Mouse (Mus musculus) forebrain, postnatal 0 days (tissue): Measurements from ENCODE around the gene Tspan9. TPM values are rescaled to one million over a fixed set of nuclear protein-coding genes. Genes with fewer than 3 reads are reported as not detected.
A peak's percentile ranks its signal among the peaks of the same experiment; 100 is the strongest.

Experiments used
- ATAC-seq: fragments of 200-750 bp; cut with Nextera tagmentation; 2 replicates; pipeline ENCODE4 v1.8.0; 2017; ENCODE audit warnings: mild to moderate bottlenecking, moderate library complexity
- DNase-seq: peaks from one replicate; pipeline ENCODE4 v3.0.0-alpha.2; 2015
- H3K27ac ChIP-seq: fragments of 300-500 bp; sonication (generic); 2 replicates; pipeline ENCODE4 v1.5.1; 2014; ENCODE audit warnings: low read depth, mild to moderate bottlenecking, antibody characterized with exemption, low read length, moderate library complexity, mixed read lengths
- H3K27me3 ChIP-seq: fragments of 300-500 bp; sonication (generic); 2 replicates; pipeline ENCODE4 v1.6.1; 2014; ENCODE audit warnings: mild to moderate bottlenecking, low read length, mixed read lengths; ENCODE audit not compliant: insufficient read depth
- H3K36me3 ChIP-seq: fragments of 300-500 bp; sonication (generic); 2 replicates; pipeline ENCODE4 v1.6.1; 2014; ENCODE audit warnings: mild to moderate bottlenecking, moderate library complexity; ENCODE audit not compliant: insufficient read depth
- H3K4me1 ChIP-seq: fragments of 300-500 bp; sonication (generic); 2 replicates; pipeline ENCODE4 v1.6.1; 2014; ENCODE audit warnings: antibody characterized with exemption; ENCODE audit not compliant: insufficient read depth
- H3K4me2 ChIP-seq: fragments of 300-500 bp; sonication (generic); 2 replicates; pipeline ENCODE4 v1.6.1; 2014; ENCODE audit warnings: low read depth, mild to moderate bottlenecking, moderate library complexity
- H3K4me3 ChIP-seq: fragments of 300-500 bp; sonication (generic); 2 replicates; pipeline ENCODE4 v1.5.1; 2014; ENCODE audit warnings: low read depth, low read length, mixed read lengths
- H3K9ac ChIP-seq: fragments of 300-500 bp; sonication (generic); 2 replicates; pipeline ENCODE4 v1.6.1; 2014; ENCODE audit warnings: mild to moderate bottlenecking
- H3K9me3 ChIP-seq: fragments of 300-500 bp; sonication (generic); 2 replicates; pipeline ENCODE4 v1.6.1; 2016; ENCODE audit warnings: low read length
- CTCF ChIP-seq: sonication (generic); IDR thresholded peaks from 2 replicates; pipeline ENCODE4 v1.5.1; 2016; ENCODE audit warnings: antibody characterized with exemption, control low read depth, low read depth
- WGBS: fragments of 180-500 bp; shearing (Covaris S2); extraction: QIAGEN DNeasy Blood & Tissue Kit; methylation state at CpG from one replicate; pipeline ENCODE4 v1.1.7; 2014; 5-methylcytosine and 5-hydroxymethylcytosine counted together
- microRNA-seq, 2 experiments: library from miRNA; unstranded; fragments of <30 nt; microRNA quantifications; one replicate each; pipeline ENCODE4; 2016
- polyA plus RNA-seq: library from polyadenylated mRNA; unstranded; fragments of >200 nt; fragmentation: Nextera tagmentation; extraction: Ambion mirVana; gene quantifications from 2 replicates; pipeline ENCODE4 v1.2.1, GENCODE M21; 2015
- total RNA-seq: library from RNA; depleted of rRNA; stranded (reverse); fragments of >200 nt; gene quantifications from 2 replicates; pipeline ENCODE4 v1.2.3, GENCODE M21; 2014; rRNA removed

The Tspan9 gene
- total and polyA plus RNA-seq, 2 experiments from 2014 or later, result 63.9 to 150 TPM

DNA sequence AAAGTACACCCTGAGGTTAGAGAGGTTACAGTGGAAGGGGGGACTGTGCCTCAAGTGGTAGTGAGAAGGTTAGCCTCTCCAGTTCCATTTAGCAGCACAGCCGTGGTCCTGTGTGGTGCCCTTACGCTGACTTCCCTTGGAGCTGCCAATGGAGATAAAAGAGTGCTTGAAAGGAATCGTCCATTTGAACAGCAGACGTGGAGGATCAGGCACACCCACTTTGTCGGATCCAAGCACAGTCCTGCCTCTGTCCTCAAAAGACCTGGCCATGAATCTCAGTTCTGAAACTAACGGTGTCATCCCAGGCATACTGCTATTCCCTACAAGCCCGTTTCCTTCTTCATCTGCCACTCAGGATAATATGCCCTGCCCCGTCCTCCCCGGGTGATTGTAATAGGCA is 221.4 kb downstream of the Tspan9 start:
- Histone ChIP-seq H3K27ac (no peak overlapping the region), H3K9ac (no peak overlapping the region), H3K4me1 (no peaks in the 10 kb centered on the region), H3K4me3 (no peak overlapping the region), H3K36me3 (no peaks in the 10 kb centered on the region), H3K27me3 (no peaks in the 10 kb centered on the region), H3K9me3 (no peaks in the 10 kb centered on the region), H3K4me2 (no peak overlapping the region)
- ATAC-seq (no peak), DNase-seq (no peak)
- WGBS, result 53% methylated on average over 9 of the region's 9 CpGs
- TF ChIP-seq CTCF, result no peak

DNA sequence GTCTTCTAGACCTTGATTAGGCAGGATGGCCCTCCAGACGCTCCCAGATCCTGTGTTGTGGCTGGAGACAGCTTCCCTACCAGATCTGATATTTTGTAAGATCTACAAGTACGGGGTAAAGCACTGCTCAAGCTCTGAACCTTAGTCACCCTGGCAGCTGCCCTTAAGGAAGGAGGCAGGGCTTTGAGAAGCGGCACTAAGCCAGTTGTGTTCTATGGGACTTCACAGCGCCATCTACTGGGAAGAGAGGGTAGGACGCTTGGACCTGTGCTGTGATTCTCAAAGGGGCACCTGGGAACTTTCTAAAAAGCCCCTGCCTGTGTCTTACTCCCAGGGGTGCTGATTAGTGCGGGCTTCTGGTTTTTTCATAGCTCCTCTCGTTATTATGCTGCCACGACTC is 222.7 kb downstream of the Tspan9 start:
- peak; percentile 60; the same call in 1 of the 2 replicates for ATAC-seq

DNA sequence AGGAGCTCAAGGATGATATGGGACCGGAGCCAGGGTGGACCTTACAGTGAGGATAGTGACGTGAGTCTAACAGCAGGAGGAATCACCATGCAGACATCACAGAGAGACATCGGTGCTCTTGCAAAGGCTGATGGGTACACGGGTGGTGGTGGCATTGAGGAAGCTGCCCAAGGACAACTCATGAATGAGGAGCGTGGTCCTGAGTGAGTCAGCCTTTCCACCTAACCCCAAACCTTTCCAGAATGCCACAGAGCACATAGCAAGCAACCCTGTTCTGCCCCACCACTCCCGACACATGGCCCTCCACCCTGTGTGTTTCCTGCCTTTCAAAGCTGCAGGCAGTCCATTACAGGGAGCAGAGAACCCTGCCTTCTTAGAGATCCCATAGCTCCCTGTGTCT is 223.9 kb downstream of the Tspan9 start:
- WGBS, result 93% methylated on average over 6 of the region's 6 CpGs
- H3K9ac ChIP-seq, result no peak overlapping the region
- DNase-seq (no peak), ATAC-seq (no peak)
- no peak overlapping the region for H3K4me3 ChIP-seq
- no peak overlapping the region for H3K4me2 ChIP-seq
- TF ChIP-seq CTCF, result no peak
- H3K36me3 ChIP-seq, result no peaks in the 10 kb centered on the region
- H3K4me1 ChIP-seq, result no peaks in the 10 kb centered on the region
- no peaks in the 10 kb centered on the region for H3K27me3 ChIP-seq
- no peak overlapping the region for H3K27ac ChIP-seq
- H3K9me3 ChIP-seq, result no peaks in the 10 kb centered on the region

More for the DNA sequence above, 222.7 kb downstream of the Tspan9 start:
- H3K36me3 ChIP-seq, result no peaks in the 10 kb centered on the region
- H3K4me1 ChIP-seq, result no peaks in the 10 kb centered on the region
- no peak overlapping the region for H3K4me2 ChIP-seq
- TF ChIP-seq CTCF, result peak; percentile 89
- no peak overlapping the region for H3K9ac ChIP-seq
- no peaks in the 10 kb centered on the region for H3K9me3 ChIP-seq
- peak; percentile 90 for DNase-seq
- no peak overlapping the region for H3K4me3 ChIP-seq
- WGBS, result 5% methylated on average over 8 of the region's 8 CpGs
- no peak overlapping the region for H3K27ac ChIP-seq
- H3K27me3 ChIP-seq, result no peaks in the 10 kb centered on the region

DNA sequence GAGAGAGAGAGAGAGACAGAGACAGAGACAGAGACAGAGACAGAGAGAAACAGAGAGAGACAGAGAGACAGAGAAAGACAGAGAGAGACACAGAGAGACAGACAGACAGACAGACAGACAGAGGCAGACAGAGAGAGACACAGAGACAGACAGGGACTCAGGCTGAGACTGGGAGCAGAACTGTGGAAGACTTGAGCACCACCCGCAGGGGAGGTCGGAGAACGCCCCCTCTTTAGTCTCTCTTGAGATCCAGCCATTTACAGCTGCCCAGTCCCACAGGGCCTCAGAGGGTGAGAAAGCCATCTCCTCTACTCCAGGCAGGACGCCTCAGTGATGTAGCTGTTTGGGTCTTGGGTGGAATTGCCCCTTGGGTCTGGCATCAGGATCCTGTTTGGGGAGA is 225.7 kb downstream of the Tspan9 start:
- Histone ChIP-seq H3K27ac (no peak overlapping the region), H3K4me3 (no peak overlapping the region), H3K36me3 (no peaks in the 10 kb centered on the region), H3K27me3 (no peaks in the 10 kb centered on the region), H3K4me2 (no peak overlapping the region), H3K9me3 (no peaks in the 10 kb centered on the region), H3K4me1 (no peaks in the 10 kb centered on the region), H3K9ac (no peak overlapping the region)
- peak; percentile 52; the same call in 1 of the 2 replicates for ATAC-seq
- WGBS, result 76% methylated on average over 4 of the region's 4 CpGs
- DNase-seq, result peak; percentile 17
- peak; percentile 45 for TF ChIP-seq CTCF

- no peak overlapping the region for H3K4me3 ChIP-seq
- 66% methylated on average over 3 of the region's 3 CpGs for whole genome bisulfite sequencing
- no peak overlapping the region for H3K9ac ChIP-seq
- H3K9me3 ChIP-seq, result no peaks in the 10 kb centered on the region
- ATAC-seq, result 0 out of 2 replicates have a peak, but pooled peaks have one; percentile 49
- H3K4me2 ChIP-seq, result no peak overlapping the region
- TF ChIP-seq CTCF, result no peak
- no peak for DNase-seq
- H3K27ac ChIP-seq, result no peak overlapping the region
- H3K4me1 ChIP-seq, result no peaks in the 10 kb centered on the region
- no peaks in the 10 kb centered on the region for H3K27me3 ChIP-seq
- H3K36me3 ChIP-seq, result no peaks in the 10 kb centered on the region
Observed at GRCm38 (mm10) chr6:127916993-127917392, 226.4 kb downstream of the Tspan9 start.

DNA sequence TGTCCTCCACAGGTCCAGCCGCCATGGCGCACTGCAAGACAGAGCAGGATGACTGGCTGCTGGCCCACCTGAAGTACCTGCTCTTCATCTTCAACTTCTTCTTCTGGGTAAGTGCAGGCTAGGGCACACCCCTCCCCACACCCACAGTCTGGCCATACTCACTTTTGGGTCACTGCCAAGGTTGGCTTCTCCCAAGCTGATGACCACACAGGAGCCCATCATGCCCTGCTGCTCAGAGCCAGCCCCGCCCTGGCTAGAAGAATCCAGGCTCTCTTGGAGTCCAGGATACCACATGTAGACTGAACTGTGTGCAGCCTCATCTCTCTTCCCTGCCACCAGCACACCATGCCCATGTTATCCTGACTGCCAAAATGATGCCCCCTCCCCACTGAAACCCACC is 230.5 kb downstream of the Tspan9 start:
- Histone ChIP-seq H3K27me3 (no peaks in the 10 kb centered on the region), H3K4me2 (no peak overlapping the region), H3K4me3 (no peak overlapping the region), H3K9me3 (no peaks in the 10 kb centered on the region), H3K9ac (no peak overlapping the region), H3K27ac (no peak overlapping the region), H3K4me1 (no peaks in the 10 kb centered on the region), H3K36me3 (no peaks in the 10 kb centered on the region)
- no peak for DNase-seq
- WGBS, result 94% methylated on average over 3 of the region's 3 CpGs
- no peak for TF ChIP-seq CTCF
- ATAC-seq, result no peak

GRCm38 (mm10) chr6:127911687-127912086 is 231.7 kb downstream of the Tspan9 start:
- 69% methylated on average over 4 of the region's 4 CpGs for WGBS
- no peaks in the 10 kb centered on the region for H3K36me3 ChIP-seq
- H3K9ac ChIP-seq, result no peak overlapping the region
- no peak for TF ChIP-seq CTCF
- DNase-seq (no peak), ATAC-seq (no peak)
- no peak overlapping the region for H3K4me2 ChIP-seq
- H3K9me3 ChIP-seq, result no peaks in the 10 kb centered on the region
- no peaks in the 10 kb centered on the region for H3K4me1 ChIP-seq
- H3K27me3 ChIP-seq, result no peaks in the 10 kb centered on the region
- H3K4me3 ChIP-seq, result no peak overlapping the region
- H3K27ac ChIP-seq, result no peak overlapping the region

Small RNAs within 50 kb of the gene (microRNA-seq; reads per million reads assigned to microRNA genes)
- 0 reads per million in 2 experiments for gene Gm26338

Other genes with a start within 250 kb of the Tspan9 start
- gene Tead4, start 157.2 kb upstream of the Tspan9 start, total RNA-seq, result 0.31 and 0.67 TPM in 2 replicates
- 0.20 and 0.63 TPM in 2 replicates for gene Tead4, start 157.2 kb upstream of the Tspan9 start, polyA plus RNA-seq
- gene Tulp3, start 212.3 kb upstream of the Tspan9 start, total RNA-seq, result 12.6 and 13.5 TPM in 2 replicates
- 8.1 and 11.0 TPM in 2 replicates for gene Tulp3, start 212.3 kb upstream of the Tspan9 start, polyA plus RNA-seq
- 21.5 and 32.1 TPM in 2 replicates for gene Rhno1, start 219.3 kb upstream of the Tspan9 start, total RNA-seq
- gene Rhno1, start 219.3 kb upstream of the Tspan9 start, polyA plus RNA-seq, result 67.8 and 69.0 TPM in 2 replicates
- gene Foxm1, start 219.4 kb upstream of the Tspan9 start, total RNA-seq, result 3.5 and 7.3 TPM in 2 replicates
- 3.9 and 4.0 TPM in 2 replicates for gene Foxm1, start 219.4 kb upstream of the Tspan9 start, polyA plus RNA-seq
- gene Tex52, start 231.9 kb upstream of the Tspan9 start, total RNA-seq, result 0.15 TPM in 1 of 2 replicates, not detected in the other
- 0.30 and 0.58 TPM in 2 replicates for gene Tex52, start 231.9 kb upstream of the Tspan9 start, polyA plus RNA-seq
- gene Gm44596, start 231.9 kb upstream of the Tspan9 start, total RNA-seq, result not detected in 2 replicates
- gene Gm44596, start 231.9 kb upstream of the Tspan9 start, polyA plus RNA-seq, result not detected in 2 replicates